Mouse (Mus musculus): ENCODE data around the gene Trub1. TPM values are rescaled to one million over a fixed set of nuclear protein-coding genes. Genes with fewer than 3 reads are reported as not detected.

Trub1 gene
- polyA plus RNA-seq, 1 experiment from 2014 or later, result 33.6 TPM

DNA sequence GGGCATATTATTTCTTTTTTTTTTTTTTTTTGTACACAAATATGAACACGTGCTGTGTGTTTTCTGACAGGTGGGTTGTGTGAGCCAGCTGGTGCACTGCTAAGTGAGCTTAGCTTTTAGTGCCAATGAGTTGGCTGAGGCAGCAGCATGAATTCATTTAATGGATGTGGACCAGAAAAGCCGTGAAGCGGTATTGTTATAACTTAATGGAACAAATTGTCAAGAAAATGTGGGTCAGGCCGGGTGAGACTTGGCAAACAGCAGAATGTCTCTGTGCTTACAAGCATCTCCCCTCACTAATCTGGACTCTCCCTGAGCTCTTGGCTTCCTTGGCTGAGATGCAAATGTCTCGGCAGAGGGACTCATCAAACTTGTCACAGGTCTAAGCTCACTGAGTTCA, 7.7 kb upstream of the Trub1 start:
- WGBS, result 54% methylated on average over 5 of the region's 5 CpGs
- Histone ChIP-seq H3K27ac (no peak overlapping the region), H3K9me3 (no peaks in the 10 kb centered on the region), H3K9ac (no peak overlapping the region), H3K4me2 (no peak overlapping the region), H3K4me3 (no peak overlapping the region), H3K4me1 (peaks cover 5% of the 10 kb centered on the region; the same call in 1 of the 2 replicates), H3K27me3 (no peaks in the 10 kb centered on the region), H3K36me3 (no peaks in the 10 kb centered on the region)
- no peak for ATAC-seq (ENCODE audit: insufficient number of reproducible peaks, insufficient read depth, low FRiP score, low TSS enrichment, low read depth)

DNA sequence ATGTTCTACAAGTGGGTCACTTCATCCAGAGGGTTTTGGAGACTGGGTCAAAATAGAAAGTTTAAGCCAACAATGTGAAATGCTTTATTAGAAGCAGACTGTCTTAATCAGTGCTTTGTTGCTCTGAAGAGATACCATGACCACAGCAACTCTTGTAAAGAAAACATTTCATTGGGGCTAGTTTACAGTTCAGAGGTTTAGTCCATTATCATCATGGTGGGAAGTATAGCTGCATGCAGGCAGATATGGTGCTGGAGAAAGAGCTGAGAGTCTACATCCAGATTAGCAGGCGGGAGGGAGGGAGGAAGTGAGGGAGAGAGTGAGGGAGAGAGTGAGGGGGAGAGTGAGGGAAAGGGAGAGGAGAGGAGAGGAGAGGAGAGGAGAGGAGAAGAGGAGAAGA, 1.9 kb upstream of the Trub1 start:
- no peak overlapping the region for H3K4me3 ChIP-seq
- H3K27ac ChIP-seq, result no peak overlapping the region
- H3K36me3 ChIP-seq, result no peaks in the 10 kb centered on the region
- no peak overlapping the region for H3K4me2 ChIP-seq
- peaks cover 16% of the 10 kb centered on the region for H3K4me1 ChIP-seq
- no peaks in the 10 kb centered on the region for H3K27me3 ChIP-seq
- no peak for ATAC-seq (ENCODE audit: insufficient number of reproducible peaks, insufficient read depth, low FRiP score, low TSS enrichment, low read depth)
- H3K9ac ChIP-seq, result no peak overlapping the region
- WGBS, result 77% methylated on average over 1 of the region's 1 CpGs
- no peaks in the 10 kb centered on the region for H3K9me3 ChIP-seq

DNA sequence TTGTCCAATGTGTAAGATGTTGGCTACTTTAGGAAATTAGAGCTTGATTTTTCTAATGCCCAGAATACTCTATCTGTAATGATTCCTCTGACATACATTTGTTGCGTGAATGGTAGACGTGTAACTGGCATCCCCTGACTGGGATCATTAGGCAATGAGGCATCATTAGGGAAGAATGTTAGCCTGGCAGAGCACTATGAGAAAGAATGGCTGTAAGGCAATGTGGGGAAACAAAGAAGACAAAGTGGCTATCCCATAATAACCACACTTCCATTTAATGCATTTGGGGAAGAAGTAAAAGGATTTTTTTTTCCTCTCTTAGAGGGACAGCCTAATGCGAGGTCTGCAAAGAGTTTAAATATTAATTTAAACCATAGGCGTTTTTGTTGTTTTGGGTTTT, 950 bp upstream of the Trub1 start:
- Histone ChIP-seq H3K9ac (no peak overlapping the region), H3K4me2 (no peak overlapping the region), H3K36me3 (no peaks in the 10 kb centered on the region), H3K4me3 (no peak overlapping the region), H3K4me1 (peaks cover 16% of the 10 kb centered on the region), H3K27me3 (no peaks in the 10 kb centered on the region), H3K9me3 (no peaks in the 10 kb centered on the region), H3K27ac (no peak overlapping the region)
- ATAC-seq (ENCODE audit: insufficient number of reproducible peaks, insufficient read depth, low FRiP score, low TSS enrichment, low read depth), result no peak
- WGBS, result 79% methylated on average over 4 of the region's 4 CpGs

DNA sequence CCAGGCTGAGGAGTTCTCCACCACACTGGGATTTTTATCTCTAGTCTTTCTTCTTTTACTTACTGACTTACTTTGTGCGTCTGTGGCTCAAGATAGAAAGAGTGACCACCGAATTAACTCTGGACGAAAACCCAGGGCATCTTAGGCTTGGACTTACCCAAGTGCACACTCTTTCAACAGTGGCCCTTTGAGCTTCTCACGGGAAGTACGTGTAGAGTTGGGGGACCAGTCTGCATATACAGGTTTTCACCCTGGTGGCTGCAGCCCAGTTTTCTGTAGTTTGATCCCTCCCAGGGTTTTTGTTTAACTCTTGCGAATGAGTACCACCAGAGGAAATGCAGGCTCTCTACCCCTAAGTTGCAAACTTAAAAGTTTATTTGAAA, 497 bp downstream of the Trub1 start:
- Histone ChIP-seq H3K9ac (peak overlapping the region; percentile 84), H3K4me3 (peak overlapping the region; percentile 70), H3K27me3 (no peaks in the 10 kb centered on the region), H3K27ac (peak overlapping the region; percentile 40; the same call in 1 of the 2 replicates), H3K9me3 (no peaks in the 10 kb centered on the region), H3K36me3 (peaks cover 7% of the 10 kb centered on the region; the same call in 1 of the 2 replicates), H3K4me1 (peaks cover 16% of the 10 kb centered on the region), H3K4me2 (peak overlapping the region; percentile 65)
- ATAC-seq (ENCODE audit: insufficient number of reproducible peaks, insufficient read depth, low FRiP score, low TSS enrichment, low read depth), result no peak
- 7% methylated on average over 6 of the region's 6 CpGs for WGBS

DNA sequence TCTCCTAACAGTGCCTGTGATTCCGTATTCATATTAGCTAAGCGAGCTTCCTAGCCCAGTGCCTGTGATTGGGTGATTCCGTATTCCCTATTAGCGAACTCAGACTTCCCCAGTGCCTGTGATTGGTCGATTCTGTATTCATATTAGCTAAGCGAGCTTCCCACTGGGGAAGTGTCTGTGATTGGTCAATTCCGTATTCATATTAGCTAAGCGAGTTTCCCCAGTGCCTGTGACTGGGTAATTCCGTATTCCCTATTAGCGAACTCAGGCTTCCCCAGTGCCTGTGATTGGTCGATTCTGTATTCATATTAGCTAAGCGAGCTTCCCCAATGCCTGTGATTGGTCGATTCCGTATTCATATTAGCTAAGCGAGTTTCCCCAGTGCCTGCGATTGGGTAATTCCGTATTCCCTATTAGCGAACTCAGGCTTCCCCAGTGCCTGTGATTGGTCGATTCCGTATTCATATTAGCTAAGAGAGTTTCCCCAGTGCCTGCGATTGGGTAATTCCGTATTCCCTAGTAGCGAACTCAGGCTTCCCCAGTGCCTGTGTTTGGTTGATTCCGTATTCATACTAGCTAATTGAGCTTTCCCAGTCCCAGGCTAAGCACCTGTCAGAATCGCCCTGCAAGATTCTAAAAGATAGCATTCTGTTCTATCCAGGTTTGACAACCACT, 2.7 kb downstream of the Trub1 start:
- no peak for ATAC-seq (ENCODE audit: insufficient number of reproducible peaks, insufficient read depth, low FRiP score, low TSS enrichment, low read depth)
- H3K27me3 ChIP-seq, result no peaks in the 10 kb centered on the region
- no peak overlapping the region for H3K27ac ChIP-seq
- H3K4me3 ChIP-seq, result no peak overlapping the region
- 94% methylated on average over 25 of the region's 25 CpGs for WGBS
- H3K9ac ChIP-seq, result no peak overlapping the region
- H3K4me2 ChIP-seq, result no peak overlapping the region
- H3K4me1 ChIP-seq, result peaks cover 16% of the 10 kb centered on the region
- H3K36me3 ChIP-seq, result peaks cover 21% of the 10 kb centered on the region
- no peaks in the 10 kb centered on the region for H3K9me3 ChIP-seq

DNA sequence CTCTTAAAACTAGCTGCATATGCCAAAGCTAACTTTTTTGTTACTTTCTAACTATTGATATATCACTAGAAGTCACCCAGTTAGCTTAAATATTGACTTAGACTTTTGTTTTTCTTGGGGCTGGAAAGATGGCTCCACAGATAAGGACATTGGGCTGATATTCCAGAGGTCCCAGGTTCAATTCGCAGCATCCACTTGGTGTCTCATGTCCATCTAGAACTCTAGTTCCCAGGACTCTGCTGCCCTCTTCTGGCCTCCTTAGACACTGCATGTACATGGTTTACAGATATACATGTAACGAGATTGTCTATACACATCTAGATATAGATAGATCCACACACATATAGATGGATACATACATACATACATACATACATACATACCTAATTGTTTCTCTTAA, 4.4 kb downstream of the Trub1 start:
- no peak overlapping the region for H3K9ac ChIP-seq
- H3K4me3 ChIP-seq, result no peak overlapping the region
- peaks cover 16% of the 10 kb centered on the region for H3K4me1 ChIP-seq
- H3K27ac ChIP-seq, result no peak overlapping the region
- no peaks in the 10 kb centered on the region for H3K9me3 ChIP-seq
- peaks cover 29% of the 10 kb centered on the region for H3K36me3 ChIP-seq
- WGBS, result 64% methylated on average over 2 of the region's 2 CpGs
- H3K27me3 ChIP-seq, result no peaks in the 10 kb centered on the region
- H3K4me2 ChIP-seq, result no peak overlapping the region
- no peak for ATAC-seq (ENCODE audit: insufficient number of reproducible peaks, insufficient read depth, low FRiP score, low TSS enrichment, low read depth)

DNA sequence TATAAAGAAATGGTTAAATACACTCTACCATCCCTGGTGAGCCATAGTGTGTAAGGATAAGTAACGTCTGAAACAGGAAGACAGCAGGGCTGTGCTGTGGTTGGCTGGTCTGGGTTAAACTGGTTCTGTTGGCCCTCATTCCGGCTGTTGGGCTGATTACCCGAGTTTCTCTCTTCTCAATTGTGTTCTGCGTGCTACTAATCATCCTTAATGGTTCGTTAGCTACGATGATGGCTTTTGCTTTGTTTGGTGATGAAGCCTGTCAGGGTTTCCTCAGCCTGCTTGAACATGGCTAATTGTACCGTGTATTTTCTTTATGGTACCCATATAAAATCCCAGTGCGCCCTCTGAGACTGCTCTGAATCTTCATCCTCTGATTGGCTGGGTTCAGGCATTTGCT, 11.0 kb downstream of the Trub1 start:
- Histone ChIP-seq H3K9me3 (no peaks in the 10 kb centered on the region), H3K4me1 (0 out of 2 replicates have a peak, but pooled peaks cover 4% of the 10 kb centered on the region), H3K9ac (no peak overlapping the region), H3K27me3 (no peaks in the 10 kb centered on the region), H3K36me3 (peaks cover 40% of the 10 kb centered on the region), H3K4me3 (no peak overlapping the region), H3K4me2 (no peak overlapping the region), H3K27ac (no peak overlapping the region)
- WGBS, result 75% methylated on average over 8 of the region's 8 CpGs
- no peak for ATAC-seq (ENCODE audit: insufficient number of reproducible peaks, insufficient read depth, low FRiP score, low TSS enrichment, low read depth)

DNA sequence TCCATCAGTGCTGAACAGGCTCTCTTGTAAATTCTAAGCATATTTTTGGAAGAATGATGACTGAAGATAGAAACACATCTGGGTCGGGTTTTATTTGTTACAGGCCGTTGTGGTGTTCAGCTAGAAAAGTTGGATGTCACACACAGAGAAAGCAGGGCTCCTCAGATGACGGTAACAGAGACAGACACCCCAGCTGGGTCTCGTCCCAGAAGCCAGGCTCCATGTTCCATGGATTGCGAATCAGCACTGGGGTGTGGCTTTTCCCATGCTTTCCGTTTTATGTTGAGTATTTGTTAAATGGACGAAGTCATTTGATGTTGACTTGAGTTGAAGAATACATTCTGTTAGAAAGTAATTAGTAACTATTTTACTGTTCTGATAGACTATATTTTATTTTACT, 13.0 kb downstream of the Trub1 start:
- no peak overlapping the region for H3K4me2 ChIP-seq
- H3K27ac ChIP-seq, result 0 out of 2 replicates have a peak overlapping the region, but pooled peaks have one; percentile 44
- ATAC-seq (ENCODE audit: insufficient number of reproducible peaks, insufficient read depth, low FRiP score, low TSS enrichment, low read depth), result no peak

DNA sequence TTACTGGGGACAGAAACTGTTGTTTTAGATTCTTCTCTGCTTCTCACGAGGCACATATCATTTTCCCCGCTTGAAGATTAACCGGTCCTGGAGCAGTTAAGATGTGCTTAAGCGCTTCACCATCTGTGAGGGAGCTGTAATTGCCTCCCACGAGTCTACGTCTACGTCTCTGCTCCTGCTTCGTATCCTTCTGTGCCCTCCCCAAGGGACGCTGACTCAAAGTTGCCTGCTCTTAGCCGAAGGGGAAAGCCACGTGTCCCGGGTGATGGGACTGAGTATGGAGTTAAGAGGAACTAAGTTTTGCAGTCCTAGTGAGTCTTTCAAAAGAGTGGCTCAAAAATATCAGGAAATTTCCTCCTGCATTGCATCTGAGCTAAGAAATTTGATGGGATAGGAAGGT, 18.3 kb downstream of the Trub1 start:
- WGBS, result 72% methylated on average over 12 of the region's 12 CpGs
- Histone ChIP-seq H3K4me1 (peaks cover 18% of the 10 kb centered on the region), H3K9ac (no peak overlapping the region)

More for the DNA sequence above, 13.0 kb downstream of the Trub1 start:
- H3K9ac ChIP-seq, result no peak overlapping the region
- no peaks in the 10 kb centered on the region for H3K27me3 ChIP-seq
- 56% methylated on average over 7 of the region's 7 CpGs for WGBS
- H3K36me3 ChIP-seq, result peaks cover 43% of the 10 kb centered on the region
- no peak overlapping the region for H3K4me3 ChIP-seq
- H3K4me1 ChIP-seq, result 0 out of 2 replicates have a peak, but pooled peaks cover 7% of the 10 kb centered on the region
- H3K9me3 ChIP-seq, result no peaks in the 10 kb centered on the region

DNA sequence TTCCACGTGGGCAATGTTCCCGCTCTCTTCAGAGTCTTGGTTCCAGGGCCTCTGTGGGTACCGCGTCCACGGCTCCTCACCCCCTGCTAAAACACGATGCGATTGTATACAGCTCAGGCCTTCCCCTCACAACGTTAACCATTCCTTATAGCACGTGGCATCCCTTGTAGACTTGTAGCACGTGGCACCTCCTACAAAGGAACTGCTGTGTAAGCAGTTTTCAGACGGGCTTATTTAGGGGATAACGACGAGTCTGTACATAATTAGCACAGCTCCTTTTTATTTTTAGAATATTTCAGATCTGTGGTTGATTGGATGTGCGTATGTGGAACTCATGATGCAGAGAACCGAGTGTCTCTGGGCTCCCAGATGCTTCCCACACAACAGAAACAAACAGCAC, 19.5 kb downstream of the Trub1 start:
- no peaks in the 10 kb centered on the region for H3K9me3 ChIP-seq
- peak overlapping the region; percentile 44; the same call in 1 of the 2 replicates for H3K27ac ChIP-seq
- no peak overlapping the region for H3K9ac ChIP-seq
- no peak overlapping the region for H3K4me3 ChIP-seq
- peaks cover 39% of the 10 kb centered on the region for H3K36me3 ChIP-seq
- H3K4me2 ChIP-seq, result no peak overlapping the region
- H3K4me1 ChIP-seq, result peaks cover 24% of the 10 kb centered on the region
- WGBS, result 57% methylated on average over 15 of the region's 15 CpGs
- 0 out of 2 replicates have a peak, but pooled peaks have one; percentile 52 for ATAC-seq (ENCODE audit: insufficient number of reproducible peaks, insufficient read depth, low FRiP score, low TSS enrichment, low read depth)
- no peaks in the 10 kb centered on the region for H3K27me3 ChIP-seq

More for the DNA sequence above, 18.3 kb downstream of the Trub1 start:
- Histone ChIP-seq H3K27me3 (no peaks in the 10 kb centered on the region), H3K9me3 (no peaks in the 10 kb centered on the region), H3K27ac (no peak overlapping the region), H3K36me3 (peaks cover 39% of the 10 kb centered on the region), H3K4me2 (no peak overlapping the region), H3K4me3 (no peak overlapping the region)
- ATAC-seq (ENCODE audit: insufficient number of reproducible peaks, insufficient read depth, low FRiP score, low TSS enrichment, low read depth), result no peak

DNA sequence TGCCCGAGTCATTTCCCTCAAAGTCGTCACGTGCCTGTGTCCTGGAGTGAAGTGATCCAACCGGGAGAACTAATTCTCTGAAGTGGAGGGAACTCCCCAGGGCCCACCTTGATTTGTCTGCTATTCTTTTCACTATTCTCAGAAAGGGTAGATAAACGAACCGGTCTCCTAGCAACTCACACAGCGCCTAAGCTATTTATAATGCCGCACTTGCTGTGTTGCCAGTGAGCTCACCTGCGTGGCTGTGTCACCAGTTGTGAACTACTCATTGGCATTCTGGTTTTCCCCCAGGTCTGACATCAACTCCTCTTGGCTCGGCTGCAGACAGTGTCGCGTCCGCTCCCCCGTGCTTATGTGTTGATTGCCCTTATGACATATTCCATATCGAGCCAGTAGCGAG, 20.6 kb downstream of the Trub1 start:
- Histone ChIP-seq H3K4me1 (peaks cover 27% of the 10 kb centered on the region), H3K27ac (no peak overlapping the region), H3K9ac (no peak overlapping the region), H3K36me3 (peaks cover 39% of the 10 kb centered on the region), H3K4me2 (no peak overlapping the region), H3K27me3 (no peaks in the 10 kb centered on the region), H3K9me3 (no peaks in the 10 kb centered on the region), H3K4me3 (no peak overlapping the region)
- 81% methylated on average over 16 of the region's 16 CpGs for WGBS
- no peak for ATAC-seq (ENCODE audit: insufficient number of reproducible peaks, insufficient read depth, low FRiP score, low TSS enrichment, low read depth)

DNA sequence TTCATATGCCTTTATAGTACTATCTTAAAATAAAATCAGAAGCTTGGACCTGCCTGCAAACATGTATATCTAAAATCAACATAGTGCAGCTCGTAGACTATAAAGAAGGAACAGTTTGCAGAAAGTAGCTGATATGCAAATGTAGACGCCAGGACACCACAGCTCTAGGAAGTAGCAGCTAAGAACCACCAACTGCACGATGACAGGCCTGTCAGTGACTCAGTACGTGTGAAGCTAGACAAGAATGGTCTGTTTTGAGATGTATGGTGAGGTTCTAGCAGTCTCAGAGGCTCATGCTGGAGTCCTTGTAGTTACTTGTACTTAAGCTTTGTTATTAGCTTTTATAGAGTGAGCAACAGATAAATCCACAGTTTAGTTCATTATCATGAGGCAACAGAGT, 22.6 kb downstream of the Trub1 start:
- ATAC-seq (ENCODE audit: insufficient number of reproducible peaks, insufficient read depth, low FRiP score, low TSS enrichment, low read depth), result no peak
- no peak overlapping the region for H3K9ac ChIP-seq
- peaks cover 21% of the 10 kb centered on the region for H3K36me3 ChIP-seq
- no peak overlapping the region for H3K4me2 ChIP-seq
- no peaks in the 10 kb centered on the region for H3K27me3 ChIP-seq
- H3K27ac ChIP-seq, result no peak overlapping the region
- H3K4me3 ChIP-seq, result no peak overlapping the region
- H3K4me1 ChIP-seq, result peaks cover 37% of the 10 kb centered on the region
- WGBS, result 76% methylated on average over 4 of the region's 4 CpGs
- no peaks in the 10 kb centered on the region for H3K9me3 ChIP-seq

Measured in embryonic facial prominence, embryonic 13.5 days (tissue).